Mouse (Mus musculus): ENCODE data around the gene Ptprk. TPM values are rescaled to one million over a fixed set of nuclear protein-coding genes. Genes with fewer than 3 reads are reported as not detected.

Ptprk gene
- polyA plus RNA-seq, 1 experiment from 2014 or later: 26.4 TPM

GRCm38 (mm10) chr10:28232273-28233167 lies 157.9 kb downstream of the Ptprk start:
- Histone ChIP-seq H3K36me3 (no peaks in the 10 kb centered on the region), H3K27me3 (no peaks in the 10 kb centered on the region), H3K27ac (replicated peaks) (no peak overlapping the region), H3K9me3 (replicated peaks) (no peaks in the 10 kb centered on the region), H3K4me2 (replicated peaks) (no peak overlapping the region), H3K4me1 (no peaks in the 10 kb centered on the region), H3K4me3 (replicated peaks) (no peak overlapping the region), H3K9ac (no peak overlapping the region)
- no peak for ATAC-seq (ENCODE audit: insufficient number of reproducible peaks, low FRiP score, low TSS enrichment, low read depth)
- WGBS: 51% methylated on average over 4 of the region's 4 CpGs

- 47% methylated on average over 4 of the region's 4 CpGs for WGBS
- H3K27ac ChIP-seq (replicated peaks): no peak overlapping the region
- H3K27me3 ChIP-seq: no peaks in the 10 kb centered on the region
- H3K4me3 ChIP-seq (replicated peaks): no peak overlapping the region
- no peaks in the 10 kb centered on the region for H3K9me3 ChIP-seq (replicated peaks)
- H3K9ac ChIP-seq: no peak overlapping the region
- H3K4me2 ChIP-seq (replicated peaks): no peak overlapping the region
- H3K4me1 ChIP-seq: no peaks in the 10 kb centered on the region
- H3K36me3 ChIP-seq: no peaks in the 10 kb centered on the region
- no peak for ATAC-seq (ENCODE audit: insufficient number of reproducible peaks, low FRiP score, low TSS enrichment, low read depth)
Measured at GRCm38 (mm10) chr10:28249047-28249446, 174.4 kb downstream of the Ptprk start.

- Histone ChIP-seq H3K9ac (no peak overlapping the region), H3K4me1 (no peaks in the 10 kb centered on the region), H3K9me3 (replicated peaks) (no peaks in the 10 kb centered on the region), H3K27ac (replicated peaks) (no peak overlapping the region), H3K36me3 (no peaks in the 10 kb centered on the region), H3K4me3 (replicated peaks) (no peak overlapping the region), H3K4me2 (replicated peaks) (no peak overlapping the region), H3K27me3 (no peaks in the 10 kb centered on the region)
- ATAC-seq (ENCODE audit: insufficient number of reproducible peaks, low FRiP score, low TSS enrichment, low read depth): no peak
- WGBS: 33% methylated on average over 4 of the region's 4 CpGs
Measured at GRCm38 (mm10) chr10:28251385-28251784, 176.8 kb downstream of the Ptprk start.

- H3K27me3 ChIP-seq: no peaks in the 10 kb centered on the region
- WGBS: 83% methylated on average over 2 of the region's 2 CpGs
- H3K36me3 ChIP-seq: no peaks in the 10 kb centered on the region; the same call in 1 of the 2 replicates
- no peak for ATAC-seq (ENCODE audit: insufficient number of reproducible peaks, low FRiP score, low TSS enrichment, low read depth)
- H3K4me3 ChIP-seq (replicated peaks): no peak overlapping the region
- H3K9me3 ChIP-seq (replicated peaks): no peaks in the 10 kb centered on the region
- H3K27ac ChIP-seq (replicated peaks): no peak overlapping the region
- H3K4me1 ChIP-seq: no peaks in the 10 kb centered on the region
- H3K4me2 ChIP-seq (replicated peaks): no peak overlapping the region
- no peak overlapping the region for H3K9ac ChIP-seq
Measured at GRCm38 (mm10) chr10:28260651-28261050, 186.0 kb downstream of the Ptprk start.

GRCm38 (mm10) chr10:28262159-28262558 lies 187.5 kb downstream of the Ptprk start:
- H3K4me3 ChIP-seq (replicated peaks): no peak overlapping the region
- H3K9me3 ChIP-seq (replicated peaks): no peaks in the 10 kb centered on the region
- H3K4me2 ChIP-seq (replicated peaks): no peak overlapping the region
- no peaks in the 10 kb centered on the region for H3K27me3 ChIP-seq
- WGBS: 79% methylated on average over 3 of the region's 3 CpGs
- H3K9ac ChIP-seq: no peak overlapping the region
- H3K4me1 ChIP-seq: no peaks in the 10 kb centered on the region
- no peaks in the 10 kb centered on the region; the same call in 1 of the 2 replicates for H3K36me3 ChIP-seq
- no peak overlapping the region for H3K27ac ChIP-seq (replicated peaks)
- ATAC-seq (ENCODE audit: insufficient number of reproducible peaks, low FRiP score, low TSS enrichment, low read depth): no peak

GRCm38 (mm10) chr10:28263546-28263945 lies 188.9 kb downstream of the Ptprk start:
- no peak overlapping the region for H3K4me3 ChIP-seq (replicated peaks)
- WGBS: 73% methylated on average over 2 of the region's 2 CpGs

GRCm38 (mm10) chr10:28270273-28270672 lies 195.7 kb downstream of the Ptprk start:
- ATAC-seq (ENCODE audit: insufficient number of reproducible peaks, low FRiP score, low TSS enrichment, low read depth): no peak

More at GRCm38 (mm10) chr10:28263546-28263945, 188.9 kb downstream of the Ptprk start:
- H3K27me3 ChIP-seq: no peaks in the 10 kb centered on the region
- H3K36me3 ChIP-seq: no peaks in the 10 kb centered on the region; the same call in 1 of the 2 replicates
- no peaks in the 10 kb centered on the region for H3K9me3 ChIP-seq (replicated peaks)
- ATAC-seq (ENCODE audit: insufficient number of reproducible peaks, low FRiP score, low TSS enrichment, low read depth): no peak
- H3K4me2 ChIP-seq (replicated peaks): no peak overlapping the region
- H3K27ac ChIP-seq (replicated peaks): no peak overlapping the region
- H3K4me1 ChIP-seq: no peaks in the 10 kb centered on the region
- H3K9ac ChIP-seq: no peak overlapping the region

GRCm38 (mm10) chr10:28271729-28272606 lies 197.3 kb downstream of the Ptprk start:
- Histone ChIP-seq H3K4me2 (replicated peaks) (no peak overlapping the region), H3K4me1 (no peaks in the 10 kb centered on the region), H3K27me3 (no peaks in the 10 kb centered on the region), H3K36me3 (no peaks in the 10 kb centered on the region), H3K4me3 (replicated peaks) (no peak overlapping the region), H3K27ac (replicated peaks) (no peak overlapping the region), H3K9ac (no peak overlapping the region), H3K9me3 (replicated peaks) (no peaks in the 10 kb centered on the region)
- 68% methylated on average over 8 of the region's 8 CpGs for WGBS
- no peak for ATAC-seq (ENCODE audit: insufficient number of reproducible peaks, low FRiP score, low TSS enrichment, low read depth)

More at GRCm38 (mm10) chr10:28270273-28270672, 195.7 kb downstream of the Ptprk start:
- WGBS: 70% methylated on average over 4 of the region's 4 CpGs
- Histone ChIP-seq H3K4me1 (no peaks in the 10 kb centered on the region), H3K27ac (replicated peaks) (no peak overlapping the region), H3K27me3 (no peaks in the 10 kb centered on the region), H3K9ac (no peak overlapping the region), H3K9me3 (replicated peaks) (no peaks in the 10 kb centered on the region), H3K4me2 (replicated peaks) (no peak overlapping the region), H3K36me3 (no peaks in the 10 kb centered on the region; the same call in 1 of the 2 replicates), H3K4me3 (replicated peaks) (no peak overlapping the region)

- Histone ChIP-seq H3K27me3 (no peaks in the 10 kb centered on the region), H3K27ac (replicated peaks) (no peak overlapping the region), H3K9ac (no peak overlapping the region), H3K36me3 (no peaks in the 10 kb centered on the region), H3K4me2 (replicated peaks) (no peak overlapping the region), H3K4me1 (no peaks in the 10 kb centered on the region), H3K4me3 (replicated peaks) (no peak overlapping the region), H3K9me3 (replicated peaks) (no peaks in the 10 kb centered on the region)
- 88% methylated on average over 2 of the region's 2 CpGs for WGBS
- no peak for ATAC-seq (ENCODE audit: insufficient number of reproducible peaks, low FRiP score, low TSS enrichment, low read depth)
Measured at GRCm38 (mm10) chr10:28278757-28279156, 204.1 kb downstream of the Ptprk start.

- Histone ChIP-seq H3K4me2 (replicated peaks) (no peak overlapping the region), H3K4me1 (no peaks in the 10 kb centered on the region), H3K9me3 (replicated peaks) (no peaks in the 10 kb centered on the region), H3K36me3 (no peaks in the 10 kb centered on the region), H3K9ac (no peak overlapping the region), H3K27ac (replicated peaks) (no peak overlapping the region), H3K4me3 (replicated peaks) (no peak overlapping the region), H3K27me3 (no peaks in the 10 kb centered on the region)
- no peak for ATAC-seq (ENCODE audit: insufficient number of reproducible peaks, low FRiP score, low TSS enrichment, low read depth)
- 33% methylated on average over 1 of the region's 1 CpGs for WGBS
Measured at GRCm38 (mm10) chr10:28297531-28297930, 222.9 kb downstream of the Ptprk start.

- Histone ChIP-seq H3K36me3 (no peaks in the 10 kb centered on the region), H3K4me2 (replicated peaks) (no peak overlapping the region), H3K9ac (no peak overlapping the region), H3K27me3 (no peaks in the 10 kb centered on the region), H3K27ac (replicated peaks) (no peak overlapping the region), H3K4me1 (no peaks in the 10 kb centered on the region), H3K4me3 (replicated peaks) (no peak overlapping the region), H3K9me3 (replicated peaks) (no peaks in the 10 kb centered on the region)
- no peak for ATAC-seq (ENCODE audit: insufficient number of reproducible peaks, low FRiP score, low TSS enrichment, low read depth)
- 70% methylated on average over 4 of the region's 4 CpGs for WGBS
Measured at GRCm38 (mm10) chr10:28299207-28299606, 224.6 kb downstream of the Ptprk start.

Data from embryonic facial prominence, embryonic 15.5 days (tissue).